Mouse (Mus musculus) intestine, postnatal 0 days (tissue): ENCODE results near the gene Tm4sf20. TPM values are rescaled to one million over a fixed set of nuclear protein-coding genes. Genes with fewer than 3 reads are reported as not detected.

Experiments used
- ATAC-seq: fragments of 200-750 bp; cut with Nextera tagmentation; 2 replicates; pipeline ENCODE4 v1.8.0; 2017; ENCODE audit warnings: mild to moderate bottlenecking, moderate TSS enrichment, moderate library complexity
- H3K27ac ChIP-seq: fragments of 300-500 bp; sonication (generic); 2 replicates; pipeline ENCODE4 v1.5.1; 2014; ENCODE audit warnings: mild to moderate bottlenecking, low read depth, low read length, moderate library complexity
- H3K27me3 ChIP-seq: fragments of 300-500 bp; sonication (generic); replicated peaks from 2 replicates; pipeline ENCODE4 v1.6.1; 2014; ENCODE audit warnings: low read length, mixed read lengths; ENCODE audit not compliant: control insufficient read depth, insufficient read depth
- H3K36me3 ChIP-seq: fragments of 300-500 bp; sonication (generic); 2 replicates; pipeline ENCODE4 v1.6.1; 2014; ENCODE audit warnings: mild to moderate bottlenecking, moderate library complexity; ENCODE audit not compliant: control insufficient read depth, insufficient read depth
- H3K4me1 ChIP-seq: fragments of 300-500 bp; sonication (generic); replicated peaks from 2 replicates; pipeline ENCODE4 v1.6.1; 2014; ENCODE audit warnings: antibody characterized with exemption, low read length, mixed read lengths; ENCODE audit not compliant: control insufficient read depth, insufficient read depth
- H3K4me2 ChIP-seq: fragments of 300-500 bp; sonication (generic); replicated peaks from 2 replicates; pipeline ENCODE4 v1.6.1; 2014; ENCODE audit warnings: low read depth, mild to moderate bottlenecking, moderate library complexity
- H3K4me3 ChIP-seq: fragments of 300-500 bp; sonication (generic); 2 replicates; pipeline ENCODE4 v1.5.1; 2014; ENCODE audit warnings: low read depth, low read length
- H3K9ac ChIP-seq: fragments of 300-500 bp; sonication (generic); 2 replicates; pipeline ENCODE4 v1.6.1; 2014; ENCODE audit warnings: mild to moderate bottlenecking, low read depth, low read length
- H3K9me3 ChIP-seq: fragments of 300-500 bp; sonication (generic); 2 replicates; pipeline ENCODE4 v1.6.1; 2016; ENCODE audit warnings: mixed run types; ENCODE audit not compliant: control insufficient read depth
- CTCF ChIP-seq: sonication (generic); IDR thresholded peaks from 2 replicates; pipeline ENCODE4 v1.5.1; 2016; ENCODE audit warnings: low read depth, mild to moderate bottlenecking, control low read depth, antibody characterized with exemption, moderate library complexity
- WGBS: fragments of 180-500 bp; shearing (Covaris S2); extraction: QIAGEN DNeasy Blood & Tissue Kit; methylation state at CpG from one replicate; pipeline ENCODE4 v1.1.7; 2014; 5-methylcytosine and 5-hydroxymethylcytosine counted together
- polyA plus RNA-seq: library from polyadenylated mRNA; unstranded; fragments of >200 nt; fragmentation: Nextera tagmentation; extraction: Ambion mirVana; gene quantifications from 2 replicates; pipeline ENCODE4 v1.2.1, GENCODE M21; 2015

Tm4sf20 gene
- polyA plus RNA-seq, 1 experiment from 2014 or later = 760 TPM

DNA sequence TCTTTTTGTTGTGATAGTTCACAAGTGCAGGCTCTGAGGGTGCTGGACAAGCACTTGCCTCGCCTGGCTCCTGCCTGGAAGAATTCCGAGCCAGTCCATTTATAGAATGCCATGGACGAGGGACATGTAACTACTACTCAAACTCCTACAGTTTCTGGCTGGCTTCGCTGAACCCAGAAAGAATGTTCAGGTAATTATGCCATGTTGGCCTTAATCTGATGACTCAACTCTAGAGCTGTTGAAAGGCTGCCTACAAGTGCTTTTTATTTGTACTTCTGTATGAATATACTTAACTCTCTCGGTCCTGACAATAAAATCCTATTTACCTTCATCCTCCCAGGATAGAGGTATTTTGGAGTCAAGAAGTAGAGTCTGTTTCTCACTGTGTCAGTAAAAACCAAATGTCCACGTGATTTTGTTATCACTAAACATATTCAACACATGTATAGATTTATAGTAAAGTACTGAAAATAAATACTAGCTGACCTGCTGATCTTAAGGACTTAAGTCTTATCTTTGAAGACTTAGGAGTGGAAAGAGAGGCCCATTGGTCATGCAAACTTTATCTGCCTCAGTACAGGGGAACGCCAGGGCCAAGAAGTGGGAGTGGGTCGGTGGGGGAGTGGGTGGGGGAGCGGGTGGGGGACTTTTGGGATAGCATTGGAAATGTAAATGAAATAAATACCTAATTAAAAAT is 50.3 kb downstream of the Tm4sf20 start:
- no peak overlapping the region for H3K4me3 ChIP-seq
- no peak for ATAC-seq
- 59% methylated on average over 9 of the region's 9 CpGs for WGBS
- no peaks in the 10 kb centered on the region for H3K9me3 ChIP-seq
- H3K4me2 ChIP-seq = no peak overlapping the region
- H3K27ac ChIP-seq = no peak overlapping the region
- H3K9ac ChIP-seq = no peak overlapping the region
- no peaks in the 10 kb centered on the region for H3K36me3 ChIP-seq
- TF ChIP-seq CTCF = no peak
- no peaks in the 10 kb centered on the region for H3K27me3 ChIP-seq
- H3K4me1 ChIP-seq = no peaks in the 10 kb centered on the region

Other genes with a start within 250 kb of the Tm4sf20 start
- gene Col4a4, start 181.6 kb downstream of the Tm4sf20 start, polyA plus RNA-seq = 0.10 and 0.16 TPM in 2 replicates
- gene Col4a3, start 181.5 kb downstream of the Tm4sf20 start, polyA plus RNA-seq = 0.41 and 0.42 TPM in 2 replicates
- 132 and 136 TPM in 2 replicates for gene Mff, start 43.6 kb downstream of the Tm4sf20 start, polyA plus RNA-seq
- not detected in 2 replicates for gene Gm47791, start 2.8 kb upstream of the Tm4sf20 start, polyA plus RNA-seq
- gene Agfg1, start 71.0 kb upstream of the Tm4sf20 start, polyA plus RNA-seq = 35.8 and 36.7 TPM in 2 replicates
- 0.31 TPM in 1 of 2 replicates, not detected in the other for gene A030005L19Rik, start 144.9 kb upstream of the Tm4sf20 start, polyA plus RNA-seq
- gene A030014E15Rik, start 156.5 kb upstream of the Tm4sf20 start, polyA plus RNA-seq = not detected in 2 replicates
- not detected in 2 replicates for gene Gm6217, start 162.9 kb upstream of the Tm4sf20 start, polyA plus RNA-seq
- not detected in 2 replicates for gene A030003K21Rik, start 174.9 kb upstream of the Tm4sf20 start, polyA plus RNA-seq
- gene Gm7544, start 187.6 kb upstream of the Tm4sf20 start, polyA plus RNA-seq = not detected in 2 replicates
- not detected in 2 replicates for gene Gm47955, start 191.8 kb upstream of the Tm4sf20 start, polyA plus RNA-seq
- not detected in 2 replicates for gene Gm47959, start 232.1 kb upstream of the Tm4sf20 start, polyA plus RNA-seq